Mouse (Mus musculus) lung, embryonic 15.5 days (tissue): ENCODE data around the gene Sorbs1. TPM values are rescaled to one million over a fixed set of nuclear protein-coding genes. Genes with fewer than 3 reads are reported as not detected.

Source experiments
- ATAC-seq: fragments of 200-750 bp; cut with Nextera tagmentation; 2 replicates; pipeline ENCODE4 v1.8.0; 2017; ENCODE audit warnings: moderate number of reproducible peaks, borderline replicate concordance; ENCODE audit not compliant: low FRiP score, low TSS enrichment; ENCODE audit errors: extremely low read depth
- H3K27ac ChIP-seq: fragments of 300-500 bp; sonication (generic); 2 replicates; pipeline ENCODE4 v1.5.1; 2015; ENCODE audit warnings: moderate library complexity, mild to moderate bottlenecking, inconsistent platforms
- H3K27me3 ChIP-seq: fragments of 300-500 bp; sonication (generic); 2 replicates; pipeline ENCODE4 v1.6.1; 2015; ENCODE audit warnings: inconsistent platforms
- H3K36me3 ChIP-seq: fragments of 300-500 bp; sonication (generic); 2 replicates; pipeline ENCODE4 v1.6.1; 2015; ENCODE audit warnings: inconsistent platforms
- H3K4me1 ChIP-seq: fragments of 300-500 bp; sonication (generic); 2 replicates; pipeline ENCODE4 v1.6.1; 2015; ENCODE audit warnings: inconsistent platforms
- H3K4me2 ChIP-seq: fragments of 300-500 bp; sonication (generic); 2 replicates; pipeline ENCODE4 v1.6.1; 2015; ENCODE audit warnings: inconsistent platforms, mild to moderate bottlenecking, moderate library complexity
- H3K4me3 ChIP-seq: fragments of 300-500 bp; sonication (generic); 2 replicates; pipeline ENCODE4 v1.5.1; 2015; ENCODE audit warnings: mild to moderate bottlenecking, inconsistent platforms
- H3K9ac ChIP-seq: fragments of 300-500 bp; sonication (generic); 2 replicates; pipeline ENCODE4 v1.6.1; 2015; ENCODE audit warnings: inconsistent platforms
- H3K9me3 ChIP-seq: fragments of 300-500 bp; sonication (generic); 2 replicates; pipeline ENCODE4 v1.6.1; 2016; ENCODE audit warnings: inconsistent platforms
- WGBS: fragments of 180-500 bp; shearing (Covaris S2); methylation state at CpG from one replicate; pipeline ENCODE4 v1.1.7; 2015; 5-methylcytosine and 5-hydroxymethylcytosine counted together
- polyA plus RNA-seq: library from polyadenylated mRNA; unstranded; fragments of >200 nt; fragmentation: Nextera tagmentation; extraction: Ambion mirVana; gene quantifications from 2 replicates; pipeline ENCODE4 v1.2.1, GENCODE M21; 2015

Gene Sorbs1
- polyA plus RNA-seq, 1 experiment from 2014 or later = 45.6 TPM

GRCm38 (mm10) chr19:40253768-40254167 lies 259.8 kb downstream of the Sorbs1 start:
- WGBS = 37% methylated on average over 13 of the region's 13 CpGs
- Histone ChIP-seq H3K9ac (no peak overlapping the region), H3K4me1 (0 out of 2 replicates have a peak, but pooled peaks cover 11% of the 10 kb centered on the region), H3K27me3 (no peaks in the 10 kb centered on the region), H3K9me3 (no peaks in the 10 kb centered on the region), H3K4me3 (no peak overlapping the region), H3K27ac (no peak overlapping the region), H3K36me3 (no peaks in the 10 kb centered on the region), H3K4me2 (no peak overlapping the region)
- ATAC-seq = no peak; the same call in 1 of the 2 replicates

DNA sequence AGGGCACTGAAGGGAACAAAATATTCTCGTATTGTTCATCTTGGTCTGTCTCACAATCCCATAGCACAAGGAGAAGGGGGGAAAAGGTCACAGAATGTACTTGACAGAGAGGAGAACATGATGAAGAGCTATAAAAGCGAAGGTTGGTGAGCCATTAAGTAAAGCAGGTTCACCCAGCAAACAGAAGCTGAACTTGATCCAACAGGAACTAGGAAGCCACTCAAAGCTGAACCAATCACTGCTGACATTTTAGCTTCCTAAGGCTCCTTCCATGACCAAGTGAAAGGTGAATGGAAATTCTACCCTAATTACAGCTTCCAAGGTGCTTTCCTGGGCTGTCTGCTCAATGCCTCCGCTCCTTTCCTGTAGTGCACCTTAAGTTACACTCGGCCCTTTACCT lies 262.5 kb downstream of the Sorbs1 start:
- Histone ChIP-seq H3K36me3 (no peaks in the 10 kb centered on the region; the same call in 1 of the 2 replicates), H3K9me3 (no peaks in the 10 kb centered on the region), H3K4me2 (no peak overlapping the region), H3K27ac (no peak overlapping the region), H3K27me3 (no peaks in the 10 kb centered on the region), H3K9ac (no peak overlapping the region), H3K4me3 (no peak overlapping the region), H3K4me1 (0 out of 2 replicates have a peak, but pooled peaks cover 6% of the 10 kb centered on the region)
- ATAC-seq = no peak
- 80% methylated on average over 4 of the region's 4 CpGs for WGBS

DNA sequence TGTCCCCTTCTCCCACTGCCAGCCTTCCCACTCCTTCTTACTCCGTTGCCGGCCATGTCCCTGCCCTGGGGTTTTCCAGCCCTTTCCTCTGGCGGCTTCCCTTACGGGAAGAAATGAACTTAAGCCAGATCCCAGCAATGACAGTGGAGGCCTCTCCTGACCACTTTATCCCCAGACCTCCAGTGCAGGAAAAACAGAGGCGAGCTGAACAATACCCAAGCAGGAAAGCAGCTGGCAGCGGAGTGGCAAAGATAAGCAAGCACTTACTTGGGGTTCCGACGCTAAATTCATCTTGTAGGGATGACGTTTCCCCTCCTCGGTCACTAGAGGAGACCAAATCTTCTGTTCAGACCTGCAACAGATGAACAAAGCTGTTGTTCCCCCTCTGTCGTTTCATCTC lies 264.2 kb downstream of the Sorbs1 start:
- H3K4me3 ChIP-seq = no peak overlapping the region
- 0 out of 2 replicates have a peak, but pooled peaks cover 6% of the 10 kb centered on the region for H3K4me1 ChIP-seq
- no peaks in the 10 kb centered on the region for H3K9me3 ChIP-seq
- peak overlapping the region; percentile 52; the same call in 1 of the 2 replicates for H3K27ac ChIP-seq
- H3K4me2 ChIP-seq = no peak overlapping the region
- no peak for ATAC-seq
- no peaks in the 10 kb centered on the region; the same call in 1 of the 2 replicates for H3K36me3 ChIP-seq
- no peak overlapping the region for H3K9ac ChIP-seq
- H3K27me3 ChIP-seq = no peaks in the 10 kb centered on the region
- WGBS = 49% methylated on average over 11 of the region's 11 CpGs

- Histone ChIP-seq H3K9ac (no peak overlapping the region), H3K4me1 (0 out of 2 replicates have a peak, but pooled peaks cover under 1% of the 10 kb centered on the region), H3K9me3 (no peaks in the 10 kb centered on the region), H3K36me3 (no peaks in the 10 kb centered on the region; the same call in 1 of the 2 replicates), H3K27ac (no peak overlapping the region), H3K4me2 (no peak overlapping the region), H3K4me3 (no peak overlapping the region), H3K27me3 (no peaks in the 10 kb centered on the region)
- 90% methylated on average over 5 of the region's 5 CpGs for WGBS
- ATAC-seq = no peak
Observed at GRCm38 (mm10) chr19:40248476-40248875, 265.1 kb downstream of the Sorbs1 start.

GRCm38 (mm10) chr19:40247268-40247666 lies 266.3 kb downstream of the Sorbs1 start:
- Histone ChIP-seq H3K4me1 (no peaks in the 10 kb centered on the region), H3K4me3 (no peak overlapping the region), H3K36me3 (no peaks in the 10 kb centered on the region; the same call in 1 of the 2 replicates), H3K4me2 (no peak overlapping the region), H3K9ac (no peak overlapping the region), H3K9me3 (no peaks in the 10 kb centered on the region), H3K27ac (no peak overlapping the region), H3K27me3 (no peaks in the 10 kb centered on the region)
- ATAC-seq = no peak
- 52% methylated on average over 5 of the region's 5 CpGs for WGBS

GRCm38 (mm10) chr19:40246646-40247267 lies 266.8 kb downstream of the Sorbs1 start:
- Histone ChIP-seq H3K36me3 (no peaks in the 10 kb centered on the region; the same call in 1 of the 2 replicates), H3K27ac (no peak overlapping the region), H3K4me2 (no peak overlapping the region), H3K27me3 (no peaks in the 10 kb centered on the region), H3K4me1 (no peaks in the 10 kb centered on the region), H3K9me3 (no peaks in the 10 kb centered on the region), H3K4me3 (no peak overlapping the region), H3K9ac (no peak overlapping the region)
- no peak for ATAC-seq
- WGBS = 84% methylated on average over 7 of the region's 7 CpGs

Other genes starting within 250 kb of the Sorbs1 start
- 159 and 171 TPM in 2 replicates for gene Pdlim1, start 241.9 kb downstream of the Sorbs1 start, polyA plus RNA-seq
- gene Aldh18a1, start 74.7 kb upstream of the Sorbs1 start, polyA plus RNA-seq = 59.3 and 60.8 TPM in 2 replicates
- 10.8 and 11.8 TPM in 2 replicates for gene Tctn3, start 98.5 kb upstream of the Sorbs1 start, polyA plus RNA-seq
- 13.5 and 16.1 TPM in 2 replicates for gene Entpd1, start 98.6 kb upstream of the Sorbs1 start, polyA plus RNA-seq
- 0.04 and 0.17 TPM in 2 replicates for gene Cc2d2b, start 235.0 kb upstream of the Sorbs1 start, polyA plus RNA-seq